Mouse (Mus musculus) hindbrain, postnatal 0 days (tissue): Measurements from ENCODE around the gene Gja5. TPM values are rescaled to one million over a fixed set of nuclear protein-coding genes. Genes with fewer than 3 reads are reported as not detected.
A peak's percentile ranks its signal among the peaks of the same experiment; 100 is the strongest.

Experiments used
- ATAC-seq: fragments of 200-750 bp; cut with Nextera tagmentation; 2 replicates; pipeline ENCODE4 v1.8.0; 2017; ENCODE audit warnings: mild to moderate bottlenecking, moderate TSS enrichment, moderate library complexity
- DNase-seq: peaks from one replicate; pipeline ENCODE4 v3.0.0-alpha.2; 2015; ENCODE audit warnings: low spot score
- H3K27ac ChIP-seq: fragments of 300-500 bp; sonication (generic); 2 replicates; pipeline ENCODE4 v1.5.1; 2014; ENCODE audit warnings: mild to moderate bottlenecking
- H3K27me3 ChIP-seq: fragments of 300-500 bp; sonication (generic); 2 replicates; pipeline ENCODE4 v1.6.1; 2014; ENCODE audit warnings: low read length, mixed read lengths; ENCODE audit not compliant: insufficient read depth
- H3K36me3 ChIP-seq: fragments of 300-500 bp; sonication (generic); 2 replicates; pipeline ENCODE4 v1.6.1; 2014; ENCODE audit warnings: low read length, mixed read lengths; ENCODE audit not compliant: insufficient read depth
- H3K4me1 ChIP-seq: fragments of 300-500 bp; sonication (generic); 2 replicates; pipeline ENCODE4 v1.6.1; 2014; ENCODE audit warnings: antibody characterized with exemption, low read length, mixed read lengths; ENCODE audit not compliant: insufficient read depth
- H3K4me2 ChIP-seq: fragments of 300-500 bp; sonication (generic); 2 replicates; pipeline ENCODE4 v1.6.1; 2014; ENCODE audit warnings: low read depth, mild to moderate bottlenecking, low read length, moderate library complexity, mixed read lengths
- H3K4me3 ChIP-seq: fragments of 300-500 bp; sonication (generic); 2 replicates; pipeline ENCODE4 v1.5.1; 2014; ENCODE audit warnings: low read length
- H3K9ac ChIP-seq: fragments of 300-500 bp; sonication (generic); replicated peaks from 2 replicates; pipeline ENCODE4 v1.6.1; 2014; ENCODE audit warnings: mild to moderate bottlenecking, low read length, moderate library complexity, mixed read lengths
- H3K9me3 ChIP-seq: fragments of 300-500 bp; sonication (generic); 2 replicates; pipeline ENCODE4 v1.6.1; 2016; ENCODE audit warnings: low read length, mixed read lengths
- CTCF ChIP-seq: IDR thresholded peaks from 2 replicates; pipeline ENCODE4 v1.5.1; 2016; ENCODE audit warnings: antibody characterized with exemption, control low read depth, low read depth
- WGBS: fragments of 180-500 bp; shearing (Covaris S2); extraction: QIAGEN DNeasy Blood & Tissue Kit; methylation state at CpG from one replicate; pipeline ENCODE4 v1.1.7; 2014; 5-methylcytosine and 5-hydroxymethylcytosine counted together
- polyA plus RNA-seq: library from polyadenylated mRNA; unstranded; fragments of >200 nt; fragmentation: Nextera tagmentation; extraction: Ambion mirVana; gene quantifications from 2 replicates; pipeline ENCODE4 v1.2.1, GENCODE M21; 2015
- total RNA-seq: library from RNA; depleted of rRNA; stranded (reverse); fragments of >200 nt; gene quantifications from 2 replicates; pipeline ENCODE4 v1.2.3, GENCODE M21; 2014

Gene Gja5
- total and polyA plus RNA-seq, 2 experiments from 2014 or later: 1.2 to 2.6 TPM

- no peak for ATAC-seq
- Histone ChIP-seq H3K9ac (no peak overlapping the region), H3K9me3 (no peaks in the 10 kb centered on the region), H3K27ac (no peak overlapping the region), H3K27me3 (no peaks in the 10 kb centered on the region), H3K4me3 (no peak overlapping the region), H3K36me3 (peaks cover 52% of the 10 kb centered on the region), H3K4me1 (no peaks in the 10 kb centered on the region), H3K4me2 (no peak overlapping the region)
- no peak for TF ChIP-seq CTCF
- WGBS: 93% methylated on average over 8 of the region's 8 CpGs
- DNase-seq: no peak
These were observed 33.4 kb upstream of the Gja5 start for GRCm38 (mm10) chr3:96871070-96871469.

- 97% methylated on average over 8 of the region's 8 CpGs for WGBS
- no peak overlapping the region for H3K4me2 ChIP-seq
- no peaks in the 10 kb centered on the region for H3K9me3 ChIP-seq
- H3K9ac ChIP-seq: no peak overlapping the region
- no peak for TF ChIP-seq CTCF
- H3K36me3 ChIP-seq: peaks cover 52% of the 10 kb centered on the region
- no peaks in the 10 kb centered on the region for H3K27me3 ChIP-seq
- ATAC-seq: no peak
- H3K4me1 ChIP-seq: no peaks in the 10 kb centered on the region
- H3K4me3 ChIP-seq: no peak overlapping the region
- DNase-seq: no peak
- H3K27ac ChIP-seq: no peak overlapping the region
These were observed 32.0 kb upstream of the Gja5 start for GRCm38 (mm10) chr3:96872501-96872900.

GRCm38 (mm10) chr3:96874808-96875571 lies 29.5 kb upstream of the Gja5 start:
- Histone ChIP-seq H3K27me3 (no peaks in the 10 kb centered on the region), H3K9me3 (no peaks in the 10 kb centered on the region), H3K4me1 (no peaks in the 10 kb centered on the region), H3K4me3 (no peak overlapping the region), H3K36me3 (peaks cover 46% of the 10 kb centered on the region), H3K27ac (no peak overlapping the region), H3K9ac (no peak overlapping the region), H3K4me2 (no peak overlapping the region)
- DNase-seq (no peak), ATAC-seq (no peak)
- no peak for TF ChIP-seq CTCF
- 91% methylated on average over 7 of the region's 7 CpGs for WGBS

- H3K27ac ChIP-seq: no peak overlapping the region
- DNase-seq (no peak), ATAC-seq (no peak)
- TF ChIP-seq CTCF: no peak
- H3K36me3 ChIP-seq: peaks cover 42% of the 10 kb centered on the region
- H3K27me3 ChIP-seq: no peaks in the 10 kb centered on the region
- H3K4me3 ChIP-seq: no peak overlapping the region
- H3K9ac ChIP-seq: no peak overlapping the region
- no peaks in the 10 kb centered on the region for H3K4me1 ChIP-seq
- H3K4me2 ChIP-seq: no peak overlapping the region
- H3K9me3 ChIP-seq: no peaks in the 10 kb centered on the region
- WGBS: 91% methylated on average over 9 of the region's 9 CpGs
These were observed 25.0 kb upstream of the Gja5 start for GRCm38 (mm10) chr3:96879536-96879935.

- ATAC-seq (peak; percentile 58; the same call in 1 of the 2 replicates), DNase-seq (peak; percentile 31)
- H3K36me3 ChIP-seq: peaks cover 38% of the 10 kb centered on the region
These were observed 24.1 kb upstream of the Gja5 start for GRCm38 (mm10) chr3:96880385-96880784.

GRCm38 (mm10) chr3:96881557-96881956 lies 22.9 kb upstream of the Gja5 start:
- TF ChIP-seq CTCF: no peak
- WGBS: 84% methylated on average over 6 of the region's 6 CpGs
- H3K4me2 ChIP-seq: no peak overlapping the region
- H3K4me3 ChIP-seq: no peak overlapping the region
- no peaks in the 10 kb centered on the region for H3K9me3 ChIP-seq
- no peaks in the 10 kb centered on the region for H3K27me3 ChIP-seq
- H3K27ac ChIP-seq: no peak overlapping the region
- no peak for ATAC-seq
- DNase-seq: no peak
- peaks cover 35% of the 10 kb centered on the region for H3K36me3 ChIP-seq
- H3K9ac ChIP-seq: no peak overlapping the region
- no peaks in the 10 kb centered on the region for H3K4me1 ChIP-seq

More at GRCm38 (mm10) chr3:96880385-96880784, 24.1 kb upstream of the Gja5 start:
- no peak for TF ChIP-seq CTCF
- Histone ChIP-seq H3K9me3 (no peaks in the 10 kb centered on the region), H3K9ac (no peak overlapping the region), H3K4me1 (no peaks in the 10 kb centered on the region), H3K27ac (peak overlapping the region; percentile 48), H3K4me3 (no peak overlapping the region), H3K4me2 (no peak overlapping the region), H3K27me3 (no peaks in the 10 kb centered on the region)
- 80% methylated on average over 4 of the region's 4 CpGs for WGBS
